Mouse (Mus musculus): Measurements from ENCODE around the gene Evpl.

DNA sequence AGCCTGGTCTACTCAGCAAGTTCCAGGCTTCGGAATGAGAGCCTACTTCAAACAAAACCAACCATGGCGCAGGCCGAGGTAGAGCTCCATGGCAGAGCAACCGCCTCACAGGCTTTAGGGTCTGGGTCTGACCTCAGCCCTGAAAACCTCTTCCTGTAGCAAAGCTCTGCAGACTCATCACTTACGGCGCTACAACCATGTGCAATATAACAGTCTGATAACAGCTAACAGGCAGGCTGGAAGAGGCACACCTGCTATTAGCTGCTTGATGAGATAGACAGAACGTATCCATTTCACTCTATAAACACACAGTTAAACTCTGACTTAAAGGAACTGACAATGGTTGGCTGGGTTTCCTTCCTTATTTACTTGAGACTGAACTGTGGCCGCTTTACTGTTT is 21.6 kb upstream of the Evpl start:
- no peak for TF ChIP-seq CTCF (conservative IDR thresholded peaks at IDR 0.05; ENCODE audit: insufficient read depth, insufficient read length, low read depth, low read length)
- no peak for TF ChIP-seq POLR2A (IDR thresholded peaks at IDR 0.05; ENCODE audit: low read depth, low read length)

Data from kidney, adult 2 months (tissue).